ENCODE assay signal across 1 mouse cellular context in genomic region chr7:19713598-19713997, GRCm38 (mm10).
TF ChIP-seq lines count a peak whose summit lies in the region.

No protein-coding gene starts in this region.

TF ChIP-seq in MEL, 35 proteins besides CTCF, POLR2A, EP300 and RAD21:
- TF ChIP-seq USF1 (IDR thresholded peaks at IDR 0.05; ENCODE audit: low read depth, low read length): no peak
